Mouse (Mus musculus) midbrain, embryonic 11.5 days (tissue): ENCODE data around the gene Kdm2b. TPM values are rescaled to one million over a fixed set of nuclear protein-coding genes. Genes with fewer than 3 reads are reported as not detected.

Source experiments
- ATAC-seq: fragments of 200-750 bp; cut with Nextera tagmentation; 2 replicates; pipeline ENCODE4 v1.8.0; 2017; ENCODE audit warnings: moderate TSS enrichment, moderate library complexity; ENCODE audit not compliant: low FRiP score
- DNase-seq: peaks from one replicate; pipeline ENCODE4 v3.0.0; 2015; ENCODE audit warnings: low spot score; ENCODE audit errors: missing footprints
- H3K27ac ChIP-seq: fragments of 300-500 bp; sonication (generic); 2 replicates; pipeline ENCODE4 v1.5.1; 2014; ENCODE audit warnings: low read depth, low read length
- H3K27me3 ChIP-seq: fragments of 300-500 bp; sonication (generic); 2 replicates; pipeline ENCODE4 v1.6.1; 2014; ENCODE audit warnings: mild to moderate bottlenecking, low read length, moderate library complexity, mixed read lengths; ENCODE audit not compliant: control insufficient read depth, insufficient read depth
- H3K36me3 ChIP-seq: fragments of 300-500 bp; sonication (generic); 2 replicates; pipeline ENCODE4 v1.6.1; 2014; ENCODE audit warnings: mild to moderate bottlenecking, low read length, moderate library complexity, mixed read lengths; ENCODE audit not compliant: control insufficient read depth, insufficient read depth
- H3K4me1 ChIP-seq: fragments of 300-500 bp; sonication (generic); 2 replicates; pipeline ENCODE4 v1.6.1; 2014; ENCODE audit warnings: low read length; ENCODE audit not compliant: control insufficient read depth, insufficient read depth
- H3K4me2 ChIP-seq: fragments of 300-500 bp; sonication (generic); 2 replicates; pipeline ENCODE4 v1.6.1; 2014; ENCODE audit warnings: mild to moderate bottlenecking, moderate library complexity
- H3K4me3 ChIP-seq: fragments of 300-500 bp; sonication (generic); 2 replicates; pipeline ENCODE4 v1.5.1; 2014; ENCODE audit warnings: low read depth, low read length
- H3K9ac ChIP-seq: fragments of 300-500 bp; sonication (generic); 2 replicates; pipeline ENCODE4 v1.6.1; 2014; ENCODE audit warnings: low read length
- H3K9me3 ChIP-seq: fragments of 300-500 bp; sonication (generic); 2 replicates; pipeline ENCODE4 v1.6.1; 2016; ENCODE audit warnings: low read length; ENCODE audit not compliant: control insufficient read depth
- WGBS: fragments of 180-500 bp; shearing (Covaris S2); extraction: QIAGEN DNeasy Blood & Tissue Kit; methylation state at CpG from one replicate; pipeline ENCODE4 v1.1.7; 2014; 5-methylcytosine and 5-hydroxymethylcytosine counted together
- polyA plus RNA-seq: library from polyadenylated mRNA; unstranded; fragments of >200 nt; fragmentation: Nextera tagmentation; extraction: Ambion mirVana; gene quantifications from 2 replicates; pipeline ENCODE4 v1.2.1, GENCODE M21; 2014

Kdm2b gene
- 62.4 and 62.8 TPM in 2 replicates for polyA plus RNA-seq

DNA sequence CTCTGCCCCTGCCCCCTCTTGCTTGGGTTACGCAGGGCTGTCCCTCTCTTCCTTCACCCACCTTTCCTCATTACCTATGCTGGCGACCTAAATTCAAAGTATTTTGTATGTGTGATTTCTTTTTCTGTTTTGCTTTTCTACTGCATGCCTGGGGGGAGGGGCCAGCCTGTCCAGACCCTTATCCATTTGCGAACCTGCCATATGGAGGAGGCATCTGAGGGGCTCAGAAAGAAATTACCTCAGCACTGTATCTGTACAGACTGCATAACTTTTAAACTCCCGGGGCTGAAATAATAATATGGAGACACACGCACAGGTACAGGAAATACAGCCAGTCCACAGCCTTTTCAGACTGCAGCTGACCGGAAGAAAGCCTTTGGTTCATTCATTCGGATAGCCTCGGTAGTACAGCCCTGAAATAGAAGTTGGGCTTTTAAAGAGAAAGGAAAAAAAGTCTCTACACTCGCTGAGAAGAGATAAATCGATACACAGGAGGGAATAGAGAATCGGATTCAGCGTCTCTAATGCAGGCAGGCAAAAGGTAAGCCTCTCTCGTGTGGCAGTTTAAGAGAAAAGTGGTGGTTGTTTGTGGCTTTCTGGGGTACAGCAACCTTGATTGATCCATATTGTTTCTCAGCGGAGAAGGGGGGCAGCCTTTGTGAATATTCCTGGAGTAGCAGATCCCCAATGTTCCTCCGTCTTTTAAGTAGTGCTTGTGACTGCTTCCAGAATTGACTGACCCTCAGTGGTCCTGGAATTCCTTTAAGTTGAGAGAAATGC lies at the start of gene Kdm2b:
Gene Kdm2b, minus strand, starts transcription at position 273 of the 780 bp plus-strand sequence.
- 2% methylated on average over 15 of the region's 15 CpGs for WGBS
- Histone ChIP-seq H3K27ac (peak within 1 kb of the TSS; percentile 79), H3K4me3 (peak within 1 kb of the TSS; percentile 61), H3K36me3 (no peaks in the 10 kb centered on the region), H3K27me3 (no peaks in the 10 kb centered on the region), H3K4me1 (peaks cover 55% of the 10 kb centered on the region), H3K4me2 (peak within 1 kb of the TSS; percentile 86), H3K9ac (peak within 1 kb of the TSS; percentile 79), H3K9me3 (no peaks in the 10 kb centered on the region)
- peak; percentile 92 for DNase-seq
- ATAC-seq: peak; percentile 28

DNA sequence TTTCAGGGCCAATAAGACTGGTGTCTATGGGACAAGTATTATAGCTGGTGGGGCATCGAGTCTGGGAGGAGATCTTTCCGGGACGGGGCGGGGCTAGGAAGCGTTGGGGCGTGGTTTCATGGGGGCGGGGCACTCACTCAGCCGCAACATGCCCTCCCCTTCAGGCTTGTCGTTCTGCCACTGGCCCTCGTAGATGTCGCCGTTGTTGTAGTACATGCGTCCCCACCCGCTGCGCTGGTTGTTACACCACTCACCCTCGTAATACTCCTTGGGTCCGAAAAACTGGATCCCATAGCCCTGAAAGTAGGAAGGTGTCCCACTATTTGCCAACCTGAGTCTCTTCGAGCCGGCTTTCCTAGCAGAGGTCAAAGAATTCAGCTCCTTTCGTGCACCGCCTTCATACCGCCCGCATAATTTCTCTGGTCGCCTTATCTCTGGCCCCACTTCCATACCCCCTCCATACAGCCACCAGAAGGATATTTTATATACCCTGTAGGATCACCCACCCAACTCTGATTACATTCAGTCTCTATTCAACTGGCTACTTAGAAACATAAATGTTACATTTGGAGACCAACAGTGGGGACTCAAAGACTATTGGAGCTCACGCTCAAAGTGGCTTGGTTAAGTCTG lies 49.6 kb upstream of the Kdm2b start:
- no peaks in the 10 kb centered on the region for H3K4me1 ChIP-seq
- 3% methylated on average over 25 of the region's 25 CpGs for WGBS
- peak overlapping the region; percentile 55 for H3K4me2 ChIP-seq
- H3K4me3 ChIP-seq: peak overlapping the region; percentile 19
- H3K27me3 ChIP-seq: no peaks in the 10 kb centered on the region
- ATAC-seq (peak; percentile 38; the same call in 1 of the 2 replicates), DNase-seq (peak; percentile 91)
- no peaks in the 10 kb centered on the region for H3K9me3 ChIP-seq
- H3K36me3 ChIP-seq: no peaks in the 10 kb centered on the region
- H3K27ac ChIP-seq: no peak overlapping the region
- peak overlapping the region; percentile 38; the same call in 1 of the 2 replicates for H3K9ac ChIP-seq

DNA sequence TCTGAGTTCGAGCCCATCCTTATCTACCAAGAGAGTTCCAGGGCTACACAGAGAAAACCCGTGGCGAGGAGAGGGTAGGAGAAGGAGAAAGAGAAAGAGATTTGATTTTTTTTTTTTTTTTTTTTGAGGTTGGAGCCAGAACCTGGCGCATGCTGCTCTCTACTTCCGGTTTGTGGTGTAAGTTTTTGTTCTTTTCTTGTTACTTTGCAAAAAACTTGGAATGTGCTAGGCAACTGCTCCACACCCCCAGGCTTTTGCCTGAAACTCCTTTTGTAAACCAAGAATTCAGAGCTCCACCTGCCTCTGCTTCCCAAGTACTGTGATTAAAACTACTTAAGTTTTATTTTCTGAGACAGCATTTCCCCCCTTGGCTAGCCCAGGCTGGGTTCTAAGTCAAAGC lies 48.5 kb upstream of the Kdm2b start:
- H3K4me1 ChIP-seq: no peaks in the 10 kb centered on the region
- H3K4me2 ChIP-seq: no peak overlapping the region
- ATAC-seq (no peak), DNase-seq (no peak)
- H3K27me3 ChIP-seq: no peaks in the 10 kb centered on the region
- H3K4me3 ChIP-seq: no peak overlapping the region
- H3K36me3 ChIP-seq: no peaks in the 10 kb centered on the region
- H3K9ac ChIP-seq: no peak overlapping the region
- no peaks in the 10 kb centered on the region for H3K9me3 ChIP-seq
- 89% methylated on average over 5 of the region's 5 CpGs for WGBS
- H3K27ac ChIP-seq: no peak overlapping the region

DNA sequence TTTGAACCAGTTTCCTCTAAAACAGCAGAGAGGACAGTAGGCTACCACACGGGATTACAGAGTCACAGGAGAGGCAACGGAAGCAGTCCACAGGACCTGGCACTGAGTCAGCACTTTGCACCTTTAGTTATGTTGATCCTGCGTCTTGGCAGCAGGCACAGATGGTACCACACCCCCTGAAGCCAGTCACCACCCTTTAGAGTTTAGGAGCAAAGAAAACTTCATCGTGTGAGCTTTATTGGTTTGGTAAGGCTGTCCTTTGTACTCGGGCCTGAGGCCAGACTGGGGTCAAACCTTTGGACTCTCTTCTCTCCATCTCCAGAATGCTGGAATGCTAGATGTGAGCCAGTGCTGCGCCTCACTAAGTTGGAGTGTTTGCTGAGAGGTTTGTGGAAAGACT lies 45.9 kb upstream of the Kdm2b start:
- H3K27me3 ChIP-seq: no peaks in the 10 kb centered on the region
- H3K4me3 ChIP-seq: no peak overlapping the region
- no peak for ATAC-seq
- H3K4me2 ChIP-seq: no peak overlapping the region
- WGBS: 36% methylated on average over 6 of the region's 6 CpGs
- no peak for DNase-seq
- H3K27ac ChIP-seq: no peak overlapping the region
- H3K9ac ChIP-seq: 0 out of 2 replicates have a peak overlapping the region, but pooled peaks have one; percentile 20
- no peaks in the 10 kb centered on the region for H3K4me1 ChIP-seq
- no peaks in the 10 kb centered on the region for H3K36me3 ChIP-seq
- H3K9me3 ChIP-seq: no peaks in the 10 kb centered on the region

DNA sequence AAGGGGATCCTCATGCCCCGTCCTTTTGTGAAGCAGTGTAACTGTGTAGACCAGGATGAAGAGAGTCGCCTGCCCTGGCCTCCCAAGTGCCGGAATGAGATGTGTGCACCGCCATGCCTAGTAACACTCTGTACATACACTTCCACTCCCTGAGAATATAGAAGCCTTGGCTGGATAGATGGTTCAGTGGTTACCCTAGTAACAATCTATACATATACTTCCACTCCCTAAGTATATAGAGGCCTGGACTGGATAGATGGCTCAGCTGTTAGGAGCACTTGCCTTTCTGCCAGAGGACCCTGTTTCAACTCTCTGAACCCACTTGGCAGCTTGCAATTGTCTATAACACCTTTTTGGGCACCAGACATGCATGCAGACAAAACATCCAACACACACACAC lies 45.5 kb upstream of the Kdm2b start:
- no peak for ATAC-seq
- Histone ChIP-seq H3K4me1 (no peaks in the 10 kb centered on the region), H3K27ac (no peak overlapping the region), H3K4me3 (no peak overlapping the region), H3K4me2 (no peak overlapping the region), H3K27me3 (no peaks in the 10 kb centered on the region), H3K9ac (no peak overlapping the region), H3K36me3 (no peaks in the 10 kb centered on the region), H3K9me3 (no peaks in the 10 kb centered on the region)
- DNase-seq: no peak
- 84% methylated on average over 4 of the region's 4 CpGs for WGBS

DNA sequence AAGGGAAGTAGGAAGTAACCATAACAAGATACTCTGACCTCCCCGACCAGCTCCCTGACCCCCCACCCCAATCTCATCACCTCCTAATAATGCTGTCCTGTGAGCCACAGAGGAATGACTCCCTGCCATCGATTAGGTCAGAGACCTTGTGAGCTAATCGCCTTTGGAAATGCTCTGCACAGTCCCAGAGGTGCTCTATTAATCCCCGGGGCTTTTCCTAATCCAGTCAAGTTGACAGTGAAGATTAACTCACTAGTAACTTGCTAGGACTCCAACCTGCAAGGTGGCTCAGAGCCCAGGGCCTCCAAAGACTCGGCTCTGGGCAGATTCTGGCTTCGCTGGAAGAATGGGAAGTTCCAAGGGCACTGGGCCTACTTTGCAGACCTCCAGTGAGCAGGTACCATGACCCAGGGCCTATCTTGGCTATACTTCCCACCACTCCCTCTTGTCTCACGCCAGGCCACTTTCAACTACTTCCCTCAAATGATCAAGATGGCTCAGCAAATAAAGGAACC lies 44.1 kb upstream of the Kdm2b start:
- no peaks in the 10 kb centered on the region for H3K9me3 ChIP-seq
- WGBS: 65% methylated on average over 7 of the region's 7 CpGs
- no peaks in the 10 kb centered on the region for H3K4me1 ChIP-seq
- H3K27me3 ChIP-seq: no peaks in the 10 kb centered on the region
- H3K27ac ChIP-seq: no peak overlapping the region
- H3K36me3 ChIP-seq: 0 out of 2 replicates have a peak, but pooled peaks cover 2% of the 10 kb centered on the region
- ATAC-seq (no peak), DNase-seq (no peak)
- H3K4me3 ChIP-seq: no peak overlapping the region
- H3K9ac ChIP-seq: no peak overlapping the region
- H3K4me2 ChIP-seq: no peak overlapping the region

DNA sequence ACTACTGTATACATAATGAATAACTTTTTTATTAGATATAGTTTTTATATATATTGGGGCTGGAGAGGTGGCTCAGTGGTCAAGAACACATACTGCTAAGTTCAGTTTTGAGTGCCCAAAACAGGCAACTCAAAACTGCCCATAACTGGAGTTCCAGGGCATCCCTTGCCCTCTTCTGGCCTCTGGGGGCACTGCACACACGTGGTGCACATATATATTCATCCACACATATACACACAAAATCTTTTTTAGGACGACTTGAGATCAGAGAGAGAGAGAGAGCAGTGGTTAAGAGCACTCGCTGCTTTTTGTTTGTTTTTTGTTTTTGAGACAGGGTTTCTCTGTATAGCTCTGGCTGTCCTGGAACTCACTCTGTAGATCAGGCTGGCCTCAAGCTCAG lies 41.7 kb upstream of the Kdm2b start:
- Histone ChIP-seq H3K9ac (no peak overlapping the region), H3K27ac (no peak overlapping the region), H3K4me1 (no peaks in the 10 kb centered on the region), H3K4me2 (no peak overlapping the region), H3K36me3 (0 out of 2 replicates have a peak, but pooled peaks cover 2% of the 10 kb centered on the region), H3K27me3 (no peaks in the 10 kb centered on the region), H3K9me3 (no peaks in the 10 kb centered on the region), H3K4me3 (no peak overlapping the region)
- no peak for ATAC-seq
- no peak for DNase-seq
- WGBS: 87% methylated on average over 3 of the region's 3 CpGs

DNA sequence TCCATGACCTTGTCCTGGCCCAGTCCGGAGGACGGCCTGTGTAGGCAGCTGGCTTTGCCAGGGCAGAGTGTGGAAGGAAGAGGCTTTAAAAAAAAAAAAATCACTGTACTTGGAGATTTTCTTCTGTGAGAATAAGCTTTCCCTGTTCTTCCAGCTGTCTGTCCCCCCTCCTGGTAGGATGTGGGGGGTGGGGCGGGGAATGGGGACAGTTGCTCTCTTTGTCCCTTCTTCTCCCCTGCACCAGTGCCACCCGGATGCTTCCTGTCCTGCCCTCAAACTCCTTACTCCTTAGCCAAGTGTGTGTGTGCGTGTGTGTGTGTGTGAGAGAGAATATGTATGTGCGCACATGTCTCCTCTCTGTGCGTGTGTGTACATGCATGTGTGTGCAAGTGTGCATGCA lies 40.1 kb upstream of the Kdm2b start:
- ATAC-seq: no peak
- DNase-seq: no peak
- H3K4me2 ChIP-seq: no peak overlapping the region
- H3K4me1 ChIP-seq: no peaks in the 10 kb centered on the region
- H3K27ac ChIP-seq: no peak overlapping the region
- H3K9me3 ChIP-seq: no peaks in the 10 kb centered on the region
- no peak overlapping the region for H3K4me3 ChIP-seq
- H3K9ac ChIP-seq: no peak overlapping the region
- H3K27me3 ChIP-seq: no peaks in the 10 kb centered on the region
- WGBS: 92% methylated on average over 7 of the region's 7 CpGs
- H3K36me3 ChIP-seq: 0 out of 2 replicates have a peak, but pooled peaks cover 2% of the 10 kb centered on the region

DNA sequence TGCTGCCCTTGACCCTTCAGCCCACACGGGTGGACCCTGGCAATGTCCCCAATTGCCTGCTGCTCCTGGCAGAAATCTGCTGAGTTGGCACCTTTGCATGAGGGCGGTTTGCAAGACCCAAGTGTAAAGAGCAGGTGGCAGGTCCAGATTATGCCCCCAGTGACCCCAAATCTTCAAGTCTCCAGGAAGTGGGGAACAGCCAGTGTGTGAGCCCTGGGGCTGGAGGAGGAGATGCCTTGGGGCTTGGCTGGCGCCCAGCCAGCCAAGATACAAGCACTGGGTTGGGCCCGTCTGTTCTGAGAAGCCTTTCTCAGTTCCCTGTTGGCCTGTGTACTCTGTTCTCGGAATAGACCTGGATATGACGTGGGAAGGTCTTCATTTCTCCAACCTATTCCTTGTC lies 37.8 kb upstream of the Kdm2b start:
- Histone ChIP-seq H3K9ac (no peak overlapping the region), H3K4me3 (no peak overlapping the region), H3K27me3 (no peaks in the 10 kb centered on the region), H3K9me3 (no peaks in the 10 kb centered on the region), H3K4me1 (no peaks in the 10 kb centered on the region), H3K27ac (no peak overlapping the region), H3K4me2 (no peak overlapping the region), H3K36me3 (0 out of 2 replicates have a peak, but pooled peaks cover 2% of the 10 kb centered on the region)
- ATAC-seq (no peak), DNase-seq (no peak)
- WGBS: 85% methylated on average over 6 of the region's 6 CpGs
